Mouse (Mus musculus): ENCODE measurements around the gene Stc2. TPM values are rescaled to one million over a fixed set of nuclear protein-coding genes. Genes with fewer than 3 reads are reported as not detected.
A peak's percentile ranks its signal among the peaks of the same experiment; 100 is the strongest.

Stc2 gene
- 5.6 and 6.4 TPM in 2 replicates for polyA plus RNA-seq (2015; fragmentation: Nextera tagmentation; extraction: Ambion mirVana)

- Histone ChIP-seq H3K9ac (ENCODE audit: low read length) (peak within 1 kb of the TSS; percentile 81), H3K36me3 (ENCODE audit: control insufficient read depth, insufficient read depth, low read length) (no peaks in the 10 kb centered on the region), H3K4me2 (ENCODE audit: low read depth, low read length) (peak within 1 kb of the TSS; percentile 98), H3K27ac (ENCODE audit: low read length) (peak within 1 kb of the TSS; percentile 57; the same call in 1 of the 2 replicates), H3K9me3 (replicated peaks; ENCODE audit: control insufficient read depth, low read length) (no peaks in the 10 kb centered on the region), H3K4me3 (replicated peaks; ENCODE audit: low read length) (peak within 1 kb of the TSS; percentile 72), H3K27me3 (ENCODE audit: control insufficient read depth, insufficient read depth, low read length) (peaks cover 8% of the 10 kb centered on the region; the same call in 1 of the 2 replicates), H3K4me1 (ENCODE audit: control insufficient read depth, insufficient read depth, low read length) (peaks cover 18% of the 10 kb centered on the region)
- under 1% methylated on average over 51 of the region's 51 CpGs for WGBS
- ATAC-seq (ENCODE audit: insufficient read depth, low FRiP score), result peak; percentile 72
Measured at GRCm38 (mm10) chr11:31369648-31370286, at the start of gene Stc2. Gene Stc2, minus strand, starts transcription at chr11:31370074.

DNA sequence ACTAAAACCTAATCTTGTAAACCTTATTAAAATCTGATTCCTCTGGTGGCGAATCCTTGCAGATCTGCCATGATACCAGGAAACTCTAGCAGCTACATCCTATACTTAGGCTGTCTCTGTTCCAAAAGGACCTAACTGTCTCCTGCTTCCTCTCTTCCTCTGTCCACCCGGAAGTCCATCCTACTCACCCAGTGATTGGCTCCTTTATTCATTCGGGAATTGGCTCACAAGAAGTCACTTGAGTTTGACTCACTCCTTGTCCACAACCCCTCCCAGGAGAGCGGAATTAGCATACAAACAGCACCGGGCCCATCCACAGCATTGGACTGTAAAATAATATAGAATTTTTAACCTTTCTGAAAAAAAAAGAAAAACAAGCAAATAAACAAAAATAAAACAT is 47.2 kb upstream of the Stc2 start:
- H3K27ac ChIP-seq (ENCODE audit: low read length), result no peak overlapping the region
- no peaks in the 10 kb centered on the region for H3K4me1 ChIP-seq (ENCODE audit: control insufficient read depth, insufficient read depth, low read length)
- H3K9ac ChIP-seq (ENCODE audit: low read length), result no peak overlapping the region
- 74% methylated on average over 5 of the region's 5 CpGs for WGBS
- no peaks in the 10 kb centered on the region for H3K36me3 ChIP-seq (ENCODE audit: control insufficient read depth, insufficient read depth, low read length)
- H3K9me3 ChIP-seq (replicated peaks; ENCODE audit: control insufficient read depth, low read length), result no peaks in the 10 kb centered on the region
- no peak for ATAC-seq (ENCODE audit: insufficient read depth, low FRiP score)
- H3K4me3 ChIP-seq (replicated peaks; ENCODE audit: low read length), result no peak overlapping the region
- H3K4me2 ChIP-seq (ENCODE audit: low read depth, low read length), result no peak overlapping the region
- no peaks in the 10 kb centered on the region for H3K27me3 ChIP-seq (ENCODE audit: control insufficient read depth, insufficient read depth, low read length)

DNA sequence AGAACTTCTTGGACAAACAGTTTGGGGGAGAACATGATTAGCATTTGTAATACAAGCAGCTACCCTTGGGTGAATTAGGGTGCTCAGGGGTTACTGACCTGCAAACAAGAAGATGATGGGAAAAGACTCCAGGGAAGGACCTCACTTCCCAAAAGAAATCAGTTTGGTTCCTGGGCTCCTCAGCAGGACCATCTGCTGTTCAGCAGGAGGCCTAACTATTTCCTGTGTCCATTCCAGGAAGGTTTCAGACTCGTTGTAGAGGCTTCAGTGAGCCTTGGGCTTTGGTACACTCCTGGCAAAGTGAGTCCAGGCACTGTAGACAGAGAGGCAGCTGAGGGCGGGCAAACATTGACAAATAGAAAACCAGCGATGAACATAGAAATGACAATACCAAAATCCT is 42.5 kb upstream of the Stc2 start:
- 68% methylated on average over 3 of the region's 3 CpGs for WGBS

DNA sequence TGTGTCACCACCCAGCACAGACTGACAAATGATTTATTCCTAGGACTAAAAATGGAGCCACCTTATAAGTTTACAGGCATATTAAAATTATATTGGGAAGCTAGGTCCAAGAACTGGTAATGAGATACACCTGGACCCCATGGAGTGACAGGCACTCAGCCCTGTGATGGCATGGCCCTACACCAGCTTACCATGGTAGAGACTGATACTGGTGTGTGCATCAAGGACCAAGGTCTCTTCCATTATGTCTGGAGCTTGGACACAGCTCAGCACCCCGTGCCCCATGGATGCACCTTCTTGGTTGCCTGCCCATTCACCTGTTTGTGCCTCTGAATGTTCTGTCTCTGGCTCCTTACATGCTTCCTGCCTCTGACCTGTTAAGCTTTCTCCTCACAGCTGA is 36.9 kb upstream of the Stc2 start:
- no peak overlapping the region for H3K27ac ChIP-seq (ENCODE audit: low read length)
- no peaks in the 10 kb centered on the region for H3K4me1 ChIP-seq (ENCODE audit: control insufficient read depth, insufficient read depth, low read length)
- 73% methylated on average over 1 of the region's 1 CpGs for WGBS
- no peaks in the 10 kb centered on the region for H3K9me3 ChIP-seq (replicated peaks; ENCODE audit: control insufficient read depth, low read length)
- H3K36me3 ChIP-seq (ENCODE audit: control insufficient read depth, insufficient read depth, low read length), result no peaks in the 10 kb centered on the region
- no peak for ATAC-seq (ENCODE audit: insufficient read depth, low FRiP score)
- no peak overlapping the region for H3K9ac ChIP-seq (ENCODE audit: low read length)
- no peaks in the 10 kb centered on the region for H3K27me3 ChIP-seq (ENCODE audit: control insufficient read depth, insufficient read depth, low read length)
- H3K4me3 ChIP-seq (replicated peaks; ENCODE audit: low read length), result no peak overlapping the region
- H3K4me2 ChIP-seq (ENCODE audit: low read depth, low read length), result no peak overlapping the region

More for the DNA sequence above, 42.5 kb upstream of the Stc2 start:
- no peak for ATAC-seq (ENCODE audit: insufficient read depth, low FRiP score)
- Histone ChIP-seq H3K36me3 (ENCODE audit: control insufficient read depth, insufficient read depth, low read length) (no peaks in the 10 kb centered on the region), H3K4me2 (ENCODE audit: low read depth, low read length) (no peak overlapping the region), H3K9me3 (replicated peaks; ENCODE audit: control insufficient read depth, low read length) (no peaks in the 10 kb centered on the region), H3K4me3 (replicated peaks; ENCODE audit: low read length) (no peak overlapping the region), H3K4me1 (ENCODE audit: control insufficient read depth, insufficient read depth, low read length) (no peaks in the 10 kb centered on the region), H3K27ac (ENCODE audit: low read length) (no peak overlapping the region), H3K9ac (ENCODE audit: low read length) (no peak overlapping the region), H3K27me3 (ENCODE audit: control insufficient read depth, insufficient read depth, low read length) (no peaks in the 10 kb centered on the region)

DNA sequence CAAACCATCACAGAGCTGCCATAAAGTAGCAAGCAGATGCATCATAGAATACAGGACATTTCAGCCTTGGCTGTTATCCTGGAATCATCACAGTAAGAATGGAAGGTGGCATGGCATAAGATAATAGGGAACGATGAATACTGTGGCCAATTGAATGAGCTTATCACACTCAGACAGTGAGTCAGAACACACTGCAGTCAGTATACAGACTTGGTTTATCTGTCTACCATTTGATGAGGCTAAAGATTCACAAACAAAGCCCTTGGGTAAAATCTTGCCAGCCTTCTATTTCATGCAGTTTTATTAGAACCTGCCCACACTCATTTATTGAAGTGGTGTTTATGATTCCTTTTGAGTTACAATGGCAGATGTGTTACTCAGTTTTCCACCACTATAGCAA is 33.2 kb upstream of the Stc2 start:
- WGBS, result 93% methylated on average over 1 of the region's 1 CpGs
- Histone ChIP-seq H3K4me3 (replicated peaks; ENCODE audit: low read length) (no peak overlapping the region), H3K9me3 (replicated peaks; ENCODE audit: control insufficient read depth, low read length) (no peaks in the 10 kb centered on the region), H3K9ac (ENCODE audit: low read length) (no peak overlapping the region), H3K4me1 (ENCODE audit: control insufficient read depth, insufficient read depth, low read length) (no peaks in the 10 kb centered on the region), H3K27me3 (ENCODE audit: control insufficient read depth, insufficient read depth, low read length) (no peaks in the 10 kb centered on the region), H3K4me2 (ENCODE audit: low read depth, low read length) (no peak overlapping the region), H3K27ac (ENCODE audit: low read length) (no peak overlapping the region), H3K36me3 (ENCODE audit: control insufficient read depth, insufficient read depth, low read length) (no peaks in the 10 kb centered on the region)
- ATAC-seq (ENCODE audit: insufficient read depth, low FRiP score), result no peak

GRCm38 (mm10) chr11:31398604-31399003 is 28.7 kb upstream of the Stc2 start:
- 48% methylated on average over 2 of the region's 2 CpGs for WGBS
- no peak overlapping the region for H3K4me3 ChIP-seq (replicated peaks; ENCODE audit: low read length)
- H3K27me3 ChIP-seq (ENCODE audit: control insufficient read depth, insufficient read depth, low read length), result no peaks in the 10 kb centered on the region
- H3K9ac ChIP-seq (ENCODE audit: low read length), result no peak overlapping the region
- ATAC-seq (ENCODE audit: insufficient read depth, low FRiP score), result no peak
- no peaks in the 10 kb centered on the region for H3K9me3 ChIP-seq (replicated peaks; ENCODE audit: control insufficient read depth, low read length)
- no peak overlapping the region for H3K4me2 ChIP-seq (ENCODE audit: low read depth, low read length)
- H3K27ac ChIP-seq (ENCODE audit: low read length), result no peak overlapping the region
- H3K36me3 ChIP-seq (ENCODE audit: control insufficient read depth, insufficient read depth, low read length), result no peaks in the 10 kb centered on the region
- H3K4me1 ChIP-seq (ENCODE audit: control insufficient read depth, insufficient read depth, low read length), result no peaks in the 10 kb centered on the region

DNA sequence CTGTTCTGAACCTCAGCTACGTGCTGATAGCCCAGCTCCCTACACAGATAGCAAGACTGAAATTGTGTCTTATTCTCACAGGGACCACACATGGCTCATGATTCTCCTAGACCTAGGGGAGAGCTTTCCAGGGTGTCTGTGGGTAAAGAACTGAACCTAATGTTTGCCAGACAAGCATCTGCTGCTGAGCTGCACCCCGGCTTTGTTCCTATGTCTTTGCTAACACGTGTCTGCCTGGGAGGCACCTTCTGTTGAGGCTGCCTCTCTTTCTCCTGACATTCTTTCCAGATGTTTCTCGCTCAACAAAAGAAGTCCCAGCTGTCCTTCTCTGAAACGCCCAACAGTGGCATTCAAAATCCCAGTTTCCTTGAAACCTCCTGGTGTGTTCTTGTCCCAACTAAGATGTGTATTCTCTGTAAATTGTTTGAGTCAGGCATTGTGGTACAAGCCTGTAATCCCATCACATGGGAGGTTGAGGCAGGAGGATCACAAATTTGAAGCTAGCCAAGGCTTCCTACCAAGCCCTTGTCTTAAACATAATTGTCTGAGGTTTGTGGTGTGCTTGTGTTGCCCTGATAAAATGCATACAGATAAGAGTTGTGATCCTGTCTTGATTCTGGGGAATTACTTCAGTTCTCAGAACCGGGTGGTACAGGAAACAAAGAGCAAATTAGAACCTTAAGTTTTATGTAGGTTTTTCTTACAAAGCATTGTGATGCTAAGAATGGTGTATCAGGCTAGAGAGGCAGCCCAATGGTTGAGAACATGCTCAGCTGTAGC is 27.0 kb upstream of the Stc2 start:
- H3K9me3 ChIP-seq (replicated peaks; ENCODE audit: control insufficient read depth, low read length), result no peaks in the 10 kb centered on the region
- no peak overlapping the region for H3K9ac ChIP-seq (ENCODE audit: low read length)
- H3K4me3 ChIP-seq (replicated peaks; ENCODE audit: low read length), result no peak overlapping the region
- no peaks in the 10 kb centered on the region for H3K36me3 ChIP-seq (ENCODE audit: control insufficient read depth, insufficient read depth, low read length)
- H3K4me1 ChIP-seq (ENCODE audit: control insufficient read depth, insufficient read depth, low read length), result no peaks in the 10 kb centered on the region
- H3K4me2 ChIP-seq (ENCODE audit: low read depth, low read length), result no peak overlapping the region
- WGBS, result 56% methylated on average over 6 of the region's 6 CpGs
- no peaks in the 10 kb centered on the region for H3K27me3 ChIP-seq (ENCODE audit: control insufficient read depth, insufficient read depth, low read length)
- H3K27ac ChIP-seq (ENCODE audit: low read length), result no peak overlapping the region
- no peak for ATAC-seq (ENCODE audit: insufficient read depth, low FRiP score)

GRCm38 (mm10) chr11:31394026-31394425 is 24.2 kb upstream of the Stc2 start:
- H3K4me1 ChIP-seq (ENCODE audit: control insufficient read depth, insufficient read depth, low read length), result no peaks in the 10 kb centered on the region
- no peak overlapping the region for H3K4me2 ChIP-seq (ENCODE audit: low read depth, low read length)
- WGBS, result 64% methylated on average over 6 of the region's 6 CpGs
- no peak overlapping the region for H3K27ac ChIP-seq (ENCODE audit: low read length)
- no peak overlapping the region for H3K4me3 ChIP-seq (replicated peaks; ENCODE audit: low read length)
- no peaks in the 10 kb centered on the region for H3K9me3 ChIP-seq (replicated peaks; ENCODE audit: control insufficient read depth, low read length)
- no peaks in the 10 kb centered on the region for H3K36me3 ChIP-seq (ENCODE audit: control insufficient read depth, insufficient read depth, low read length)
- no peak overlapping the region for H3K9ac ChIP-seq (ENCODE audit: low read length)
- no peaks in the 10 kb centered on the region for H3K27me3 ChIP-seq (ENCODE audit: control insufficient read depth, insufficient read depth, low read length)
- ATAC-seq (ENCODE audit: insufficient read depth, low FRiP score), result no peak

DNA sequence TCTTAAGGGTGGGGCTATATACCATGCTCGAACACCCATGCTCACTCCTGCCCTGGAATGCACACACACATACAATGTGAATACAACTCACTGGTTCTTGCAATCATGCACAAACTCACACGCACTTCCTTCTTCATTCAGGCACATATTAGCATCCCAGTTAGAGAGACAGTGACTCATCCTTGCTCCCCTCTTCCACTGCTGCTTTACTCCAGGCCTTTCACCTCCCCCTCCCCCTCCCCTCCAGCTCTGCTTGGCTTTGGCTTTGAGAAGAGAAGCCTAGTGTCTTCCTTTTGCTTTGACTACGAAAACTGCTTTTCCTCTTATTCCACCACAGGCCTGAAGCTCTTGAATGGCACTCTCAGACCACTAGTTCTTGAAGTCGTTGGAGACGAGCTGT is 22.5 kb upstream of the Stc2 start:
- Histone ChIP-seq H3K9ac (ENCODE audit: low read length) (no peak overlapping the region), H3K4me2 (ENCODE audit: low read depth, low read length) (no peak overlapping the region), H3K4me3 (replicated peaks; ENCODE audit: low read length) (no peak overlapping the region), H3K4me1 (ENCODE audit: control insufficient read depth, insufficient read depth, low read length) (no peaks in the 10 kb centered on the region), H3K9me3 (replicated peaks; ENCODE audit: control insufficient read depth, low read length) (no peaks in the 10 kb centered on the region), H3K36me3 (ENCODE audit: control insufficient read depth, insufficient read depth, low read length) (no peaks in the 10 kb centered on the region), H3K27me3 (ENCODE audit: control insufficient read depth, insufficient read depth, low read length) (no peaks in the 10 kb centered on the region), H3K27ac (ENCODE audit: low read length) (no peak overlapping the region)
- WGBS, result 65% methylated on average over 5 of the region's 5 CpGs
- ATAC-seq (ENCODE audit: insufficient read depth, low FRiP score), result no peak
